Mouse (Mus musculus): ENCODE measurements at regions not wholly inside any gene's neighbourhood (a gene's known extent, or its start where the extent isn't known, plus 50 kb on each side); places are given as distances from the start of the nearest gene placed in this dataset.
"Not testable (repeated sequence)": the region's sequence is repeated elsewhere in the genome, so short reads cannot be mapped to it uniquely, and the experiment has no call there.

GRCm38 (mm10) chr12:115158717-115159232 is 888.7 kb upstream of the Zfp386 start:
- not testable (repeated sequence) for H3K4me1 ChIP-seq (replicated peaks; ENCODE audit: control insufficient read depth, insufficient read depth, low read length); H3K36me3 ChIP-seq (ENCODE audit: control insufficient read depth, insufficient read depth, low read length); H3K27me3 ChIP-seq (ENCODE audit: control insufficient read depth, insufficient read depth, low read depth, low read length); H3K9ac ChIP-seq (ENCODE audit: low read length); ATAC-seq (ENCODE audit: low read depth); H3K27ac ChIP-seq (ENCODE audit: low read length); H3K9me3 ChIP-seq (ENCODE audit: control insufficient read depth, low read length); H3K4me3 ChIP-seq (ENCODE audit: low read length); H3K4me2 ChIP-seq (ENCODE audit: low read depth, low read length)
- WGBS = 34% methylated on average over 1 of the region's 2 CpGs

GRCm38 (mm10) chr12:115165499-115165898 is 882.0 kb upstream of the Zfp386 start:
- WGBS = 27% methylated on average over 2 of the region's 2 CpGs
- not testable (repeated sequence) for H3K9me3 ChIP-seq (ENCODE audit: control insufficient read depth, low read length); ATAC-seq (ENCODE audit: low read depth); H3K4me1 ChIP-seq (replicated peaks; ENCODE audit: control insufficient read depth, insufficient read depth, low read length); H3K27ac ChIP-seq (ENCODE audit: low read length); H3K4me3 ChIP-seq (ENCODE audit: low read length); H3K36me3 ChIP-seq (ENCODE audit: control insufficient read depth, insufficient read depth, low read length); H3K27me3 ChIP-seq (ENCODE audit: control insufficient read depth, insufficient read depth, low read depth, low read length); H3K9ac ChIP-seq (ENCODE audit: low read length); H3K4me2 ChIP-seq (ENCODE audit: low read depth, low read length)

GRCm38 (mm10) chr12:115166006-115166405 is 881.5 kb upstream of the Zfp386 start:
- not testable (repeated sequence) for H3K27me3 ChIP-seq (ENCODE audit: control insufficient read depth, insufficient read depth, low read depth, low read length); H3K4me1 ChIP-seq (replicated peaks; ENCODE audit: control insufficient read depth, insufficient read depth, low read length); H3K36me3 ChIP-seq (ENCODE audit: control insufficient read depth, insufficient read depth, low read length); H3K4me3 ChIP-seq (ENCODE audit: low read length); ATAC-seq (ENCODE audit: low read depth); H3K9ac ChIP-seq (ENCODE audit: low read length); H3K27ac ChIP-seq (ENCODE audit: low read length); H3K9me3 ChIP-seq (ENCODE audit: control insufficient read depth, low read length); H3K4me2 ChIP-seq (ENCODE audit: low read depth, low read length)
- 59% methylated on average over 1 of the region's 1 CpGs for WGBS

- Histone ChIP-seq H3K27ac (ENCODE audit: low read length) (no peak overlapping the region), H3K36me3 (ENCODE audit: control insufficient read depth, insufficient read depth, low read length) (no peaks in the 10 kb centered on the region), H3K9me3 (ENCODE audit: control insufficient read depth, low read length) (no peaks in the 10 kb centered on the region), H3K4me1 (replicated peaks; ENCODE audit: control insufficient read depth, insufficient read depth, low read length) (no peaks in the 10 kb centered on the region), H3K27me3 (ENCODE audit: control insufficient read depth, insufficient read depth, low read depth, low read length) (no peaks in the 10 kb centered on the region), H3K9ac (ENCODE audit: low read length) (no peak overlapping the region), H3K4me3 (ENCODE audit: low read length) (no peak overlapping the region), H3K4me2 (ENCODE audit: low read depth, low read length) (no peak overlapping the region)
- ATAC-seq (ENCODE audit: low read depth) = no peak
- 80% methylated on average over 2 of the region's 2 CpGs for WGBS
These were observed 853.9 kb upstream of the Zfp386 start for GRCm38 (mm10) chr12:115193482-115194103.

- Histone ChIP-seq H3K4me2 (ENCODE audit: low read depth, low read length) (no peak overlapping the region), H3K4me3 (ENCODE audit: low read length) (no peak overlapping the region), H3K36me3 (ENCODE audit: control insufficient read depth, insufficient read depth, low read length) (no peaks in the 10 kb centered on the region), H3K4me1 (replicated peaks; ENCODE audit: control insufficient read depth, insufficient read depth, low read length) (no peaks in the 10 kb centered on the region), H3K9me3 (ENCODE audit: control insufficient read depth, low read length) (no peaks in the 10 kb centered on the region), H3K27ac (ENCODE audit: low read length) (no peak overlapping the region), H3K9ac (ENCODE audit: low read length) (no peak overlapping the region), H3K27me3 (ENCODE audit: control insufficient read depth, insufficient read depth, low read depth, low read length) (no peaks in the 10 kb centered on the region)
- ATAC-seq (ENCODE audit: low read depth) = no peak
- 58% methylated on average over 4 of the region's 4 CpGs for WGBS
These were observed 850.0 kb upstream of the Zfp386 start for GRCm38 (mm10) chr12:115197322-115198117.

- not testable (repeated sequence) for H3K4me3 ChIP-seq (ENCODE audit: low read length); ATAC-seq (ENCODE audit: low read depth); H3K27ac ChIP-seq (ENCODE audit: low read length); H3K27me3 ChIP-seq (ENCODE audit: control insufficient read depth, insufficient read depth, low read depth, low read length); H3K9ac ChIP-seq (ENCODE audit: low read length); H3K36me3 ChIP-seq (ENCODE audit: control insufficient read depth, insufficient read depth, low read length); H3K9me3 ChIP-seq (ENCODE audit: control insufficient read depth, low read length); H3K4me2 ChIP-seq (ENCODE audit: low read depth, low read length); H3K4me1 ChIP-seq (replicated peaks; ENCODE audit: control insufficient read depth, insufficient read depth, low read length)
- WGBS = 72% methylated on average over 2 of the region's 2 CpGs
These were observed 839.6 kb upstream of the Zfp386 start for GRCm38 (mm10) chr12:115207833-115208448.

GRCm38 (mm10) chr12:115222671-115223070 is 824.9 kb upstream of the Zfp386 start:
- no peak overlapping the region for H3K4me3 ChIP-seq (ENCODE audit: low read length)
- no peak for ATAC-seq (ENCODE audit: low read depth)
- 44% methylated on average over 2 of the region's 2 CpGs for WGBS

GRCm38 (mm10) chr12:115229965-115230364 is 817.6 kb upstream of the Zfp386 start:
- 65% methylated on average over 1 of the region's 1 CpGs for WGBS

More at GRCm38 (mm10) chr12:115222671-115223070, 824.9 kb upstream of the Zfp386 start:
- Histone ChIP-seq H3K9ac (ENCODE audit: low read length) (no peak overlapping the region), H3K4me2 (ENCODE audit: low read depth, low read length) (no peak overlapping the region), H3K9me3 (ENCODE audit: control insufficient read depth, low read length) (no peaks in the 10 kb centered on the region), H3K27me3 (ENCODE audit: control insufficient read depth, insufficient read depth, low read depth, low read length) (no peaks in the 10 kb centered on the region), H3K36me3 (ENCODE audit: control insufficient read depth, insufficient read depth, low read length) (no peaks in the 10 kb centered on the region), H3K4me1 (replicated peaks; ENCODE audit: control insufficient read depth, insufficient read depth, low read length) (no peaks in the 10 kb centered on the region), H3K27ac (ENCODE audit: low read length) (no peak overlapping the region)

GRCm38 (mm10) chr12:115242661-115243060 is 804.9 kb upstream of the Zfp386 start:
- H3K27ac ChIP-seq (ENCODE audit: low read length); H3K4me2 ChIP-seq (ENCODE audit: low read depth, low read length); H3K9ac ChIP-seq (ENCODE audit: low read length); ATAC-seq (ENCODE audit: low read depth); H3K36me3 ChIP-seq (ENCODE audit: control insufficient read depth, insufficient read depth, low read length); H3K4me3 ChIP-seq (ENCODE audit: low read length); H3K4me1 ChIP-seq (replicated peaks; ENCODE audit: control insufficient read depth, insufficient read depth, low read length); H3K27me3 ChIP-seq (ENCODE audit: control insufficient read depth, insufficient read depth, low read depth, low read length); H3K9me3 ChIP-seq (ENCODE audit: control insufficient read depth, low read length): not testable (repeated sequence)
- 73% methylated on average over 2 of the region's 2 CpGs for WGBS

More at GRCm38 (mm10) chr12:115229965-115230364, 817.6 kb upstream of the Zfp386 start:
- no peaks in the 10 kb centered on the region for H3K36me3 ChIP-seq (ENCODE audit: control insufficient read depth, insufficient read depth, low read length)
- no peak overlapping the region for H3K4me3 ChIP-seq (ENCODE audit: low read length)
- no peak overlapping the region for H3K27ac ChIP-seq (ENCODE audit: low read length)
- no peak for ATAC-seq (ENCODE audit: low read depth)
- H3K9ac ChIP-seq (ENCODE audit: low read length) = no peak overlapping the region
- no peaks in the 10 kb centered on the region for H3K9me3 ChIP-seq (ENCODE audit: control insufficient read depth, low read length)
- H3K4me1 ChIP-seq (replicated peaks; ENCODE audit: control insufficient read depth, insufficient read depth, low read length) = no peaks in the 10 kb centered on the region
- no peak overlapping the region for H3K4me2 ChIP-seq (ENCODE audit: low read depth, low read length)
- no peaks in the 10 kb centered on the region for H3K27me3 ChIP-seq (ENCODE audit: control insufficient read depth, insufficient read depth, low read depth, low read length)
